Mouse (Mus musculus) MEL (cell line): Measurements from ENCODE around the gene Fgfr2. TPM values are rescaled to one million over a fixed set of nuclear protein-coding genes. Genes with fewer than 3 reads are reported as not detected.

ENCODE experiments used
- DNase-seq: peaks from one replicate; pipeline ENCODE4 v3.0.0; 2011; ENCODE audit warnings: low read depth, low spot score
- H3K27ac ChIP-seq: 2 replicates; pipeline ENCODE4 v1.5.1; 2012; ENCODE audit warnings: low read depth, mild to moderate bottlenecking, control low read depth, low read length, moderate library complexity; ENCODE audit not compliant: control insufficient read depth
- H3K27me3 ChIP-seq, 2 experiments: fragments of 150-350 bp in 1 of 2; sonication (generic) in 1 of 2; 2 replicates each; pipeline ENCODE4 v1.6.1; 2012; ENCODE audit warnings: low read length in 2 of 2, mild to moderate bottlenecking in 2 of 2, improper control_type of control experiment in 1 of 2, moderate library complexity in 1 of 2; ENCODE audit not compliant: insufficient read depth in 2 of 2, control insufficient read depth in 1 of 2
- H3K36me3 ChIP-seq, 2 experiments: 2 replicates each; pipeline ENCODE4 v1.6.1; 2012 to 2014; ENCODE audit warnings: low read length in 2 of 2, improper control_type of control experiment in 1 of 2, inconsistent platforms in 1 of 2, mild to moderate bottlenecking in 1 of 2; ENCODE audit not compliant: insufficient read depth in 2 of 2, control insufficient read depth in 1 of 2
- H3K4me1 ChIP-seq, 2 experiments: fragments of 150-350 bp in 1 of 2; sonication (generic) in 1 of 2; 2 replicates each; pipeline ENCODE4 v1.6.1; 2012; ENCODE audit warnings: low read length in 2 of 2, improper control_type of control experiment in 1 of 2, mild to moderate bottlenecking in 1 of 2; ENCODE audit not compliant: insufficient read depth in 2 of 2, control insufficient read depth in 1 of 2
- H3K4me3 ChIP-seq, 2 experiments: fragments of 150-350 bp in 1 of 2; sonication (generic) in 1 of 2; 2 replicates each; pipeline ENCODE4 v1.5.1; 2012; ENCODE audit warnings: low read depth in 2 of 2, low read length in 2 of 2, mild to moderate bottlenecking in 2 of 2, moderate library complexity in 2 of 2, control low read depth in 1 of 2, improper control_type of control experiment in 1 of 2; ENCODE audit not compliant: control insufficient read depth in 1 of 2, insufficient read depth in 1 of 2
- H3K79me2 ChIP-seq: 2 replicates; pipeline ENCODE4 v1.6.1; 2012; ENCODE audit warnings: mild to moderate bottlenecking, low read length, moderate library complexity; ENCODE audit not compliant: control insufficient read depth, poor library complexity, insufficient read depth
- H3K9ac ChIP-seq: 2 replicates; pipeline ENCODE4 v1.6.1; 2012; ENCODE audit warnings: low read depth, mild to moderate bottlenecking, control low read depth, low read length, moderate library complexity; ENCODE audit not compliant: control insufficient read depth, poor library complexity, severe bottlenecking
- H3K9me3 ChIP-seq: fragments of 150-350 bp; sonication (generic); replicated peaks from 2 replicates; pipeline ENCODE4 v1.6.1; 2012; ENCODE audit warnings: mild to moderate bottlenecking, low read length, improper control_type of control experiment, moderate library complexity; ENCODE audit not compliant: insufficient read depth
- BHLHE40 ChIP-seq: IDR thresholded peaks from 2 replicates; pipeline ENCODE4 v1.6.1; 2012; ENCODE audit warnings: low read depth, mild to moderate bottlenecking, inconsistent platforms, low read length, improper control_type of control experiment, borderline replicate concordance
- CHD2 ChIP-seq: IDR thresholded peaks from 2 replicates; pipeline ENCODE4 v1.6.1; 2011; ENCODE audit warnings: low read length, improper control_type of control experiment
- CTCF ChIP-seq, 3 experiments: IDR thresholded peaks in 2 of 3; conservative IDR thresholded peaks in 1 of 3; 2 replicates each; pipeline ENCODE4 v1.5.1; 2011 to 2012; ENCODE audit warnings: low read length in 3 of 3, low read depth in 2 of 3, mild to moderate bottlenecking in 2 of 3, improper control_type of control experiment in 1 of 3, inconsistent platforms in 1 of 3, mixed read lengths in 1 of 3, moderate library complexity in 1 of 3; ENCODE audit not compliant: control insufficient read depth in 1 of 3, insufficient read depth in 1 of 3, poor library complexity in 1 of 3, severe bottlenecking in 1 of 3
- GATA1 ChIP-seq: IDR thresholded peaks from 2 replicates; pipeline ENCODE4 v1.6.1; 2011; ENCODE audit warnings: low read depth, low read length, improper control_type of control experiment
- MAX ChIP-seq: IDR thresholded peaks from 2 replicates; pipeline ENCODE4 v1.6.1; 2011; ENCODE audit warnings: low read length, improper control_type of control experiment
- MXI1 ChIP-seq: IDR thresholded peaks from 2 replicates; pipeline ENCODE4 v1.6.1; 2011; ENCODE audit warnings: mild to moderate bottlenecking, low read depth, low read length, improper control_type of control experiment
- MYB ChIP-seq: IDR thresholded peaks from 2 replicates; pipeline ENCODE4 v1.6.1; 2011; ENCODE audit warnings: mild to moderate bottlenecking, low read depth, low read length, improper control_type of control experiment
- NRF1 ChIP-seq: IDR thresholded peaks from 2 replicates; pipeline ENCODE4 v1.6.1; 2014; ENCODE audit warnings: low read depth, mild to moderate bottlenecking, inconsistent platforms, low read length, improper control_type of control experiment, moderate library complexity; ENCODE audit not compliant: poor library complexity, insufficient read depth, severe bottlenecking
- POLR2A ChIP-seq, 2 experiments: IDR thresholded peaks; 2 replicates each; pipeline ENCODE4 v1.6.1; 2011 to 2012; ENCODE audit warnings: low read length in 2 of 2, mild to moderate bottlenecking in 2 of 2, control low read depth in 1 of 2, improper control_type of control experiment in 1 of 2, low read depth in 1 of 2, moderate library complexity in 1 of 2; ENCODE audit not compliant: control insufficient read depth in 1 of 2, insufficient read depth in 1 of 2, poor library complexity in 1 of 2
- SIN3A ChIP-seq: IDR thresholded peaks from 2 replicates; pipeline ENCODE4 v1.6.1; 2012; ENCODE audit warnings: low read length, improper control_type of control experiment, inconsistent platforms
- TCF12 ChIP-seq: IDR thresholded peaks from 2 replicates; pipeline ENCODE4 v1.6.1; 2014; ENCODE audit warnings: low read depth, mild to moderate bottlenecking, inconsistent platforms, low read length, improper control_type of control experiment, moderate library complexity
- UBTF ChIP-seq: IDR thresholded peaks from 2 replicates; pipeline ENCODE4 v1.6.1; 2012; ENCODE audit warnings: low read depth, mild to moderate bottlenecking, inconsistent platforms, low read length, improper control_type of control experiment, moderate library complexity, borderline replicate concordance; ENCODE audit not compliant: insufficient read depth
- USF2 ChIP-seq, 2 experiments: IDR thresholded peaks; 2 replicates each; pipeline ENCODE4 v1.6.1; 2011 to 2012; ENCODE audit warnings: improper control_type of control experiment in 2 of 2, low read length in 2 of 2, borderline replicate concordance in 1 of 2, inconsistent platforms in 1 of 2, low read depth in 1 of 2, mild to moderate bottlenecking in 1 of 2; ENCODE audit not compliant: insufficient read depth in 1 of 2
- polyA plus RNA-seq, 2 experiments: library from polyadenylated mRNA; stranded (reverse) in 1 of 2; unstranded in 1 of 2; fragments of >175 nt in 1 of 2; fragments of >200 nt in 1 of 2; gene quantifications; 2 replicates each; pipeline versions ENCODE4 v1.2.1 to v1.2.4; 2012; ENCODE audit warnings: low replicate concordance in 2 of 2, low read depth in 1 of 2; ENCODE audit not compliant: insufficient read length in 2 of 2, insufficient read depth in 1 of 2, missing spikeins in 1 of 2
- total RNA-seq: library from RNA; depleted of rRNA; stranded (reverse); fragments of 300-350 nt; gene quantifications from 2 replicates; pipeline ENCODE4 v1.2.3, GENCODE M21; 2012

The Fgfr2 gene
- total and polyA plus RNA-seq, 3 experiments: not detected

GRCm38 (mm10) chr7:131575246-131575645, 1547.9 kb downstream of the Fgfr2 start:
- no peak for DNase-seq
- TF ChIP-seq POLR2A (IDR thresholded peaks at IDR 0.05; ENCODE audit: control insufficient read depth in 1 of 2, insufficient read depth in 1 of 2, low read depth in 1 of 2, low read length in 2 of 2, poor library complexity in 1 of 2): peak in 1 of 2 experiments; percentile 26; a peak in 1 of 4 replicates
- TF ChIP-seq USF2 (IDR thresholded peaks at IDR 0.05; ENCODE audit: borderline replicate concordance in 1 of 2, insufficient read depth in 1 of 2, low read depth in 1 of 2, low read length in 2 of 2): no peak
- peaks cover 0 to 7% of the 10 kb centered on the region in 2 experiments; a peak in 2 of 4 replicates for H3K36me3 ChIP-seq

GRCm38 (mm10) chr7:131560697-131561042, 1562.5 kb downstream of the Fgfr2 start:
- peaks cover 34% of the 10 kb centered on the region for H3K79me2 ChIP-seq
- peak; percentile 43; the same call in 1 of the 2 replicates for TF ChIP-seq SIN3A
- TF ChIP-seq MAX: no peak; the same call in 1 of the 2 replicates
- TF ChIP-seq GATA1: no peak
- no peak for TF ChIP-seq UBTF
- TF ChIP-seq NRF1: no peak
- no peak for TF ChIP-seq MYB
- TF ChIP-seq TCF12: no peak
- no peak for TF ChIP-seq CTCF (IDR thresholded peaks at IDR 0.05 in 2 of 3, conservative IDR thresholded peaks at IDR 0.05 in 1 of 3; ENCODE audit: control insufficient read depth in 1 of 3, insufficient read depth in 1 of 3, low read depth in 2 of 3, low read length in 3 of 3, poor library complexity in 1 of 3, severe bottlenecking in 1 of 3)
- TF ChIP-seq CHD2: no peak
- TF ChIP-seq BHLHE40: no peak
- no peak for TF ChIP-seq MXI1
- TF ChIP-seq POLR2A (IDR thresholded peaks at IDR 0.05; ENCODE audit: control insufficient read depth in 1 of 2, insufficient read depth in 1 of 2, low read depth in 1 of 2, low read length in 2 of 2, poor library complexity in 1 of 2): peak in 1 of 2 experiments; percentile 6; a peak in 1 of 4 replicates
- no peak for DNase-seq
- H3K27ac ChIP-seq: peak overlapping the region; percentile 80
- H3K9ac ChIP-seq: peak overlapping the region; percentile 91
- peaks cover 3 to 9% of the 10 kb centered on the region in 2 experiments; a peak in 2 of 4 replicates for H3K4me1 ChIP-seq
- no peaks in the 10 kb centered on the region for H3K9me3 ChIP-seq
- no peaks in the 10 kb centered on the region for H3K27me3 ChIP-seq
- H3K36me3 ChIP-seq: peaks cover 30 to 40% of the 10 kb centered on the region in 2 experiments
- peak overlapping the region; percentile 75 to 100 for H3K4me3 ChIP-seq

More at GRCm38 (mm10) chr7:131575246-131575645, 1547.9 kb downstream of the Fgfr2 start:
- no peak overlapping the region for H3K4me3 ChIP-seq
- H3K9me3 ChIP-seq: no peaks in the 10 kb centered on the region
- H3K27me3 ChIP-seq: no peaks in the 10 kb centered on the region
- H3K9ac ChIP-seq: no peak overlapping the region
- no peaks in the 10 kb centered on the region for H3K79me2 ChIP-seq
- H3K27ac ChIP-seq: no peak overlapping the region
- no peaks in the 10 kb centered on the region for H3K4me1 ChIP-seq
